Mouse (Mus musculus) kidney, embryonic 15.5 days (tissue): ENCODE measurements around the gene Id1. TPM values are rescaled to one million over a fixed set of nuclear protein-coding genes. Genes with fewer than 3 reads are reported as not detected.

Source experiments
- ATAC-seq: fragments of 200-750 bp; cut with Nextera tagmentation; replicated peaks from 2 replicates; pipeline ENCODE4 v1.8.0; 2017; ENCODE audit warnings: moderate TSS enrichment; ENCODE audit not compliant: low FRiP score
- H3K27ac ChIP-seq: fragments of 300-500 bp; sonication (generic); 2 replicates; pipeline ENCODE4 v1.5.1; 2015; ENCODE audit warnings: mild to moderate bottlenecking, inconsistent platforms
- H3K27me3 ChIP-seq: fragments of 300-500 bp; sonication (generic); 2 replicates; pipeline ENCODE4 v1.6.1; 2015; ENCODE audit warnings: inconsistent platforms
- H3K36me3 ChIP-seq: fragments of 300-500 bp; sonication (generic); 2 replicates; pipeline ENCODE4 v1.6.1; 2015; ENCODE audit warnings: inconsistent platforms
- H3K4me1 ChIP-seq: fragments of 300-500 bp; sonication (generic); 2 replicates; pipeline ENCODE4 v1.6.1; 2015; ENCODE audit warnings: inconsistent platforms
- H3K4me2 ChIP-seq: fragments of 300-500 bp; sonication (generic); 2 replicates; pipeline ENCODE4 v1.6.1; 2015; ENCODE audit warnings: moderate library complexity, mild to moderate bottlenecking, inconsistent platforms
- H3K4me3 ChIP-seq: fragments of 300-500 bp; sonication (generic); replicated peaks from 2 replicates; pipeline ENCODE4 v1.5.1; 2015; ENCODE audit warnings: mild to moderate bottlenecking, inconsistent platforms
- H3K9ac ChIP-seq: fragments of 300-500 bp; sonication (generic); 2 replicates; pipeline ENCODE4 v1.6.1; 2015; ENCODE audit warnings: mild to moderate bottlenecking, inconsistent platforms
- H3K9me3 ChIP-seq: fragments of 300-500 bp; sonication (generic); replicated peaks from 2 replicates; pipeline ENCODE4 v1.6.1; 2016; ENCODE audit warnings: inconsistent platforms
- WGBS: fragments of 180-500 bp; shearing (Covaris S2); methylation state at CpG from one replicate; pipeline ENCODE4 v1.1.7; 2015; ENCODE audit warnings: mixed read lengths; 5-methylcytosine and 5-hydroxymethylcytosine counted together
- polyA plus RNA-seq: library from polyadenylated mRNA; unstranded; fragments of >200 nt; fragmentation: Nextera tagmentation; extraction: Ambion mirVana; gene quantifications from 2 replicates; pipeline ENCODE4 v1.2.1, GENCODE M21; 2015

The Id1 gene
- polyA plus RNA-seq, 1 experiment from 2014 or later, result 133 TPM

DNA sequence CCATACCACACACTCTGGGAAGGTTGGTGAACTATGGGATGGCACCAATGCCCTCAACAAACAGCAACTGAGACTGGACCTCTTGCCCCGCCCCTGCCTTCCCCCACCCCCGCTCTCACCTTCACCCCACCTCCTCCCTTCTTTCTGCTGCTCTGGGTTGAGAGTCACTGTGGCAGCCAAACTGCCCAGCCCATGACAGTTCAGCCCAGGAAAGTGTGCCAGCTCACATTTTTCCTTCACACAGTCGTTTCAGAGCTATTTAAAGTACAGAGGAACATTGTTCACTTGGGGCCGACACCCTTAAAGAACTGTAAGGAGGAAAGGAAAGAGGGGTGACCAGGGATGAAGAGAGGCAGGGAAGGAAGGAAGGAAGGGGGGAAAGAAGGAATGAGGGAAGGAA lies 22.3 kb downstream of the Id1 start:
- H3K4me2 ChIP-seq, result no peak overlapping the region
- H3K9me3 ChIP-seq, result no peaks in the 10 kb centered on the region
- no peak overlapping the region for H3K4me3 ChIP-seq
- no peaks in the 10 kb centered on the region for H3K36me3 ChIP-seq
- no peaks in the 10 kb centered on the region for H3K27me3 ChIP-seq
- 37% methylated on average over 4 of the region's 4 CpGs for WGBS
- no peak for ATAC-seq
- H3K4me1 ChIP-seq, result peaks cover 26% of the 10 kb centered on the region
- no peak overlapping the region for H3K9ac ChIP-seq
- H3K27ac ChIP-seq, result no peak overlapping the region

GRCm38 (mm10) chr2:152763310-152763709 lies 27.3 kb downstream of the Id1 start:
- H3K4me2 ChIP-seq, result no peak overlapping the region
- no peaks in the 10 kb centered on the region for H3K9me3 ChIP-seq
- no peak overlapping the region for H3K4me3 ChIP-seq
- WGBS, result 80% methylated on average over 6 of the region's 6 CpGs
- no peaks in the 10 kb centered on the region for H3K36me3 ChIP-seq
- H3K9ac ChIP-seq, result no peak overlapping the region
- H3K27me3 ChIP-seq, result no peaks in the 10 kb centered on the region
- H3K27ac ChIP-seq, result no peak overlapping the region
- H3K4me1 ChIP-seq, result peaks cover 41% of the 10 kb centered on the region
- no peak for ATAC-seq

DNA sequence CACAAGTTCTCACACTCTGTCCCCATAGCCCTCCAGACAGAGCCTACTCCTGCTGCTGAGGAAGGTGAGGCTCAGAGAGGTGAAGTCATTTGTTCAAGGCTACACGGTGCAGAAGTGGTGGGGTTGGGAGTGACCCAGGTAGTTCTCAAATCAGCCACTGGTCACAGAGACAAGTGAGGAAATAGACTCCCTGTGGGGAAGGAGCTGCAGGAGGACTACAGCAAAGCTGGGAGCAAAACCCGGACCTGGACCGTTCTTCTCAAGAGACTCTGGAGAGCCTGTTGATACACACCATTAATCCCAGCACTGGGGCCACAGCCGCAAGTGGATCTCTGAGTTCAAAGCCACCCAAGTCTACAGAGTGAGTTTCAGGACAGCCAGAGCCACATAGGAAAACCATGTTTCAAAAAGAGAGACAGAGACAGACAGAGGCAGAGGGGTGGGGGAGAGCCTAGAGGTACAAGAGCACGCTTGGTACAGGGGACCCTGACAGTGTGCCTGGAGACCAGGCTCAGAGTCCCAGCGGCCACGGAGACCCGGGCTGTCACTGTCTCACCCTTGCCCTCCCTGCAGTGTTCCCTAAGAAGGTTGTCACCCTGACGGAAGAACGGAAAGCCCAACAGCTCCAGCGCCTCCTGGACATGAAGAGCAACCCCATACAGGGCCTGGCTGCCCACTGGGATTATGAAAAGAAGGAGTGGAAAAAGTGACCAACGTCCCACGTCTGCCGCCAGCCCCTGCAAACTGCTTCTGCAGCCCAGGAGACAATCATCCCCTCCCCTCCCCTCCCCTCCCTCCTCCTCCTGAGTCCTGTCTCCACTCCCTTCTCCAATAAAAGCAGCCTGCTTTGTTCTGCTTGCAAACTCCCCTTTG lies 28.4 kb downstream of the Id1 start:
- peaks cover 41% of the 10 kb centered on the region for H3K4me1 ChIP-seq
- 0 out of 2 replicates have a peak, but pooled peaks have one; percentile 9 for ATAC-seq
- no peaks in the 10 kb centered on the region for H3K27me3 ChIP-seq
- peak overlapping the region; percentile 56 for H3K27ac ChIP-seq
- no peaks in the 10 kb centered on the region for H3K9me3 ChIP-seq
- 8% methylated on average over 14 of the region's 14 CpGs for WGBS
- peak overlapping the region; percentile 15 for H3K4me3 ChIP-seq
- H3K9ac ChIP-seq, result peak overlapping the region; percentile 35
- no peaks in the 10 kb centered on the region for H3K36me3 ChIP-seq
- H3K4me2 ChIP-seq, result peak overlapping the region; percentile 48

- H3K9ac ChIP-seq, result 0 out of 2 replicates have a peak overlapping the region, but pooled peaks have one; percentile 35
- no peaks in the 10 kb centered on the region for H3K9me3 ChIP-seq
- no peaks in the 10 kb centered on the region for H3K27me3 ChIP-seq
- peaks cover 41% of the 10 kb centered on the region for H3K4me1 ChIP-seq
- WGBS, result 25% methylated on average over 7 of the region's 7 CpGs
- H3K36me3 ChIP-seq, result no peaks in the 10 kb centered on the region
- peak overlapping the region; percentile 48; the same call in 1 of the 2 replicates for H3K4me2 ChIP-seq
- no peak for ATAC-seq
- peak overlapping the region; percentile 51; the same call in 1 of the 2 replicates for H3K27ac ChIP-seq
- no peak overlapping the region; the same call in 1 of the 2 replicates for H3K4me3 ChIP-seq
Measured at GRCm38 (mm10) chr2:152765045-152765674, 29.1 kb downstream of the Id1 start.

- no peaks in the 10 kb centered on the region for H3K36me3 ChIP-seq
- H3K4me3 ChIP-seq, result no peak overlapping the region
- no peaks in the 10 kb centered on the region for H3K27me3 ChIP-seq
- WGBS, result 13% methylated on average over 25 of the region's 25 CpGs
- H3K27ac ChIP-seq, result peak overlapping the region; percentile 63
- no peak overlapping the region for H3K9ac ChIP-seq
- no peaks in the 10 kb centered on the region for H3K9me3 ChIP-seq
- H3K4me2 ChIP-seq, result peak overlapping the region; percentile 29
- peak; percentile 60 for ATAC-seq
- H3K4me1 ChIP-seq, result peaks cover 41% of the 10 kb centered on the region
Measured at GRCm38 (mm10) chr2:152766387-152767123, 30.5 kb downstream of the Id1 start.

DNA sequence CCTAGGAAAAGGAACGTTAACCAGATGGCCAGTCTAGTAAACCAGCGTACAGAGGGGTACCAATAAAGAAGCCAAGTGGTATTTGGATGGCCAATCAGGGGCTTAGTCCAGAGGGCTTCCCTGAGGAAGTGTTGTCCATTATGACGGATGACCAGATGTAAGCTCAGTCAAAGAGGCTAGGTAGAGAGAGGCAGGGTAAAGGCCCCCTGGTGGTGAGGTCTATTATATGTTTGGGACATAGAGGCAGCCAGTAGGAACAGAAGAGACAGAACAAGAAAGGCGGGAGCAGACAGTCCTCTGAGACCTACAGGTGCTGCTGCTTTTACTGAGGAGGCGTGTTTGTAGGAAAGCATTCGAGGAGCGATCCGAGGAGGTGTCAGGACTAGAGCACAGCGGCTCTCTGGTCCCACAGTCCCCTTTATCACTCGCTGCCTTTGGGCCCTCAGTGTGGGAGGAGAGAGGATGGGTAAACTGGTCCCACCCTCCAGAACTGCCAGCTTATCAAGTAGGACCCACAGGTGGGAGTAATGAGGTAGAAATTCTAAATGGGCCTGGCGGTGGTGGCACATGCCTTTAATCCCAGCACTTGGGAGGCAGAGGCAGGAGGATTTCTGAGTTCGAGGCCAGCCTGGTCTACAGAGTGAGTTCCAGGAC lies 31.7 kb downstream of the Id1 start:
- WGBS, result 58% methylated on average over 12 of the region's 12 CpGs
- no peak overlapping the region for H3K9ac ChIP-seq
- peaks cover 41% of the 10 kb centered on the region for H3K4me1 ChIP-seq
- H3K36me3 ChIP-seq, result no peaks in the 10 kb centered on the region
- ATAC-seq, result peak; percentile 30
- no peaks in the 10 kb centered on the region for H3K27me3 ChIP-seq
- H3K27ac ChIP-seq, result 0 out of 2 replicates have a peak overlapping the region, but pooled peaks have one; percentile 59
- no peak overlapping the region for H3K4me2 ChIP-seq
- H3K4me3 ChIP-seq, result no peak overlapping the region
- no peaks in the 10 kb centered on the region for H3K9me3 ChIP-seq

GRCm38 (mm10) chr2:152769677-152770076 lies 33.6 kb downstream of the Id1 start:
- 83% methylated on average over 7 of the region's 7 CpGs for WGBS
- ATAC-seq, result no peak
- Histone ChIP-seq H3K4me1 (peaks cover 29% of the 10 kb centered on the region), H3K27ac (no peak overlapping the region), H3K9ac (no peak overlapping the region), H3K4me3 (no peak overlapping the region), H3K27me3 (no peaks in the 10 kb centered on the region), H3K4me2 (no peak overlapping the region), H3K9me3 (no peaks in the 10 kb centered on the region), H3K36me3 (no peaks in the 10 kb centered on the region)

DNA sequence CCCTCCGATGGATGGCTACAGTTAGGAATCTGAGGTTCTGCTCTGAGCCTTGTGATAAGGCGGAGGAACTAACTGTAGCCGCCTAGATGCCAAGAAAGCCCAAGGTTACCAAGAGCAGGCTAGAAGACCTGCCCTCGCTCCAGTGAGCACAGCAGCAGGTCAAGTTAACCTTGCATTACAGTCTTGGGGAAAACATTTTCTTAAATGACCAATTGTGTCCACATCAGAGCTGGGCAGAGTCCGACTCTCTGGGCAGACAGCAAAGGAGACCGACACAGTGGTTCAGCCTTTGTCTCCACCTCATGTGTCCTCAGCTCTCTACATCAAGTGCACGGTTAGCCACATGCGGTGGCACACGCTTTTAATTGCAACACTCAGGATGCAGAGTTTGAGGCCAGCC lies 35.5 kb downstream of the Id1 start:
- Histone ChIP-seq H3K9ac (no peak overlapping the region), H3K4me1 (peaks cover 13% of the 10 kb centered on the region), H3K4me2 (no peak overlapping the region), H3K27me3 (no peaks in the 10 kb centered on the region), H3K36me3 (0 out of 2 replicates have a peak, but pooled peaks cover 3% of the 10 kb centered on the region), H3K27ac (no peak overlapping the region), H3K4me3 (no peak overlapping the region), H3K9me3 (no peaks in the 10 kb centered on the region)
- ATAC-seq, result no peak
- 83% methylated on average over 9 of the region's 9 CpGs for WGBS

GRCm38 (mm10) chr2:152772231-152772630 lies 36.2 kb downstream of the Id1 start:
- no peak overlapping the region for H3K27ac ChIP-seq
- no peaks in the 10 kb centered on the region for H3K27me3 ChIP-seq
- H3K36me3 ChIP-seq, result 0 out of 2 replicates have a peak, but pooled peaks cover 3% of the 10 kb centered on the region
- WGBS, result 37% methylated on average over 1 of the region's 1 CpGs
- no peak for ATAC-seq
- H3K4me1 ChIP-seq, result peaks cover 6% of the 10 kb centered on the region; the same call in 1 of the 2 replicates
- H3K4me2 ChIP-seq, result no peak overlapping the region
- H3K4me3 ChIP-seq, result no peak overlapping the region
- no peak overlapping the region for H3K9ac ChIP-seq
- H3K9me3 ChIP-seq, result no peaks in the 10 kb centered on the region

GRCm38 (mm10) chr2:152775357-152775756 lies 39.3 kb downstream of the Id1 start:
- no peak overlapping the region for H3K4me2 ChIP-seq
- WGBS, result 75% methylated on average over 4 of the region's 4 CpGs
- H3K36me3 ChIP-seq, result peaks cover 29% of the 10 kb centered on the region

DNA sequence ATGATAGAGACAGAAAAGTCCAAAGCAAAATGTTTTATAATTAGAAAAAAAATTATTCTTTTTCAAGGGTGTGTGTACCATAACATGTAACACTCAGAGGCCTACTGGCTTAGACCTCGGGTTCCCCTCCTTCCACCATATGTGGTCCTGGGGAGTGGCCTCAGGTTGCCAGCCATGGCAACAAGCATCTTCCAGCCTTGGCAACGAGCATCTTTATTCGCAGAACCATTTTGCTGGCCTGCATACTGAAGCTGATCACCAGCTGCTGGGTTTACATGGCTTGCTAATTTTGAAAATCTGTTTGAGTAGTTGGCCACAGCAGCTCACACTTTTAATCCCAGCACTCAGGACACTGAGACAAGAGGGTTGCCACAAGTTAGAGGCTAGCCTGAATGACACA lies 40.0 kb downstream of the Id1 start:
- no peaks in the 10 kb centered on the region for H3K27me3 ChIP-seq
- WGBS, result 83% methylated on average over 3 of the region's 3 CpGs
- peaks cover 35% of the 10 kb centered on the region for H3K36me3 ChIP-seq
- H3K4me3 ChIP-seq, result no peak overlapping the region
- no peak overlapping the region for H3K9ac ChIP-seq
- no peak for ATAC-seq
- no peak overlapping the region for H3K27ac ChIP-seq
- no peaks in the 10 kb centered on the region for H3K4me1 ChIP-seq
- H3K9me3 ChIP-seq, result no peaks in the 10 kb centered on the region
- H3K4me2 ChIP-seq, result no peak overlapping the region

More at GRCm38 (mm10) chr2:152775357-152775756, 39.3 kb downstream of the Id1 start:
- H3K27ac ChIP-seq, result no peak overlapping the region
- no peak overlapping the region for H3K4me3 ChIP-seq
- H3K9ac ChIP-seq, result no peak overlapping the region
- H3K27me3 ChIP-seq, result no peaks in the 10 kb centered on the region
- no peak for ATAC-seq
- no peaks in the 10 kb centered on the region for H3K4me1 ChIP-seq
- no peaks in the 10 kb centered on the region for H3K9me3 ChIP-seq
